In the genomic region with DNA sequence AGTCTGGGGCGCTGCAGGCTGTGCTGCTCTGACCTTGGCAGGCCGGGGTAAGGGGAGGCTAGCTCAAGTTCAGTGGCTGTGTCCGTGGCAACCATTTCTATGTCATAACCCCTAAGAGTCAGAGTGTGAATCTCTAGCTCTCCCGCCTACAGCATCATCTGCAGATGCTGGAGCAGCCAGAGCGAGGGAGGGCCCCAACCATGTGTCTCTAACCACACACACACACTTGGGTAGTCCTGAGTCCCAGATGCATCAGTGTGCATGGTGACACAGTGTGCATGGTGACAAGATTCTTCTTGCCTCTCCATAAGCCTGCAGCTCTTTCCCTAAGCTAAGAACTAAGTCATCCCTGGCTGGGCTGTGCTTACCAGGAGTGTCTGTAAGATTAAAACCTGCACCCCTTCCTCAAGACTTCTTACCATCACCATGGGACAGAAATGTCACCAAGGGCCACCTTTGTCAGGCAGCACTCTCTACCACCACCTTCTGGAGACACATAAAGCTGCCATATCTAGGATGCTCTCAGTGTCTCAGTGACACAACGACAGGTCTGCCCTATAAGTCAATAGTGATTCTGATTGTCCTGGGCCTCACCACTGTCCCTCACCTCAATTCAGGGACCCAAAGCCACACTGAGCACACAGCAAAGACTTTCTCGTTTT, we compare ENCODE assay signal across 14 mouse cellular contexts. TPM values are rescaled to one million over a fixed set of nuclear protein-coding genes. Genes with fewer than 3 reads are reported as not detected.
DNase-seq lines count a peak whose midpoint lies in the region; ATAC-seq and TF ChIP-seq lines count a peak whose summit lies in the region.
"Had no signal": no experiment of that assay in that cellular context is flagged by ENCODE, and none has a peak within 500 bp of the region (broad histone marks: within the 10 kb centered on the region; RNA-seq: fewer than 3 reads in every experiment).

No protein-coding gene starts in this region.

- H3K9ac ChIP-seq in intestine, postnatal 0 days (ENCODE audit: low read depth, low read length) = no peak overlapping the region
- H3K9ac ChIP-seq in intestine, embryonic 15.5 days = no peak overlapping the region
- H3K9ac ChIP-seq in midbrain, embryonic 15.5 days = no peak overlapping the region
- H3K9ac ChIP-seq: embryonic facial prominence, embryonic 13.5 days; hindbrain, embryonic 15.5 days; limb, embryonic 13.5 days had no signal

- no peak for ATAC-seq in intestine, postnatal 0 days
- ATAC-seq in intestine, embryonic 15.5 days = no peak
- ATAC-seq in midbrain, embryonic 15.5 days (replicated peaks) = no peak
- ATAC-seq: forebrain, embryonic 16.5 days had no signal

- no peak for TF ChIP-seq POLR2A in bone marrow, adult 2 months (IDR thresholded peaks at IDR 0.05; ENCODE audit: borderline replicate concordance, control insufficient read depth, low read depth, low read length)

- no peaks in the 10 kb centered on the region for H3K36me3 ChIP-seq in intestine, postnatal 0 days (ENCODE audit: control insufficient read depth, insufficient read depth)
- H3K36me3 ChIP-seq in intestine, embryonic 15.5 days = no peaks in the 10 kb centered on the region
- no peaks in the 10 kb centered on the region for H3K36me3 ChIP-seq in midbrain, embryonic 15.5 days (replicated peaks)
- no peaks in the 10 kb centered on the region for H3K36me3 ChIP-seq in midbrain, embryonic 10.5 days
- H3K36me3 ChIP-seq in splenic B cell, adult 2 months (ENCODE audit: control insufficient read depth, insufficient read depth, low read length, poor library complexity, severe bottlenecking) = no peaks in the 10 kb centered on the region
- H3K36me3 ChIP-seq: embryonic facial prominence, embryonic 13.5 days; hindbrain, embryonic 15.5 days had no signal

- no peak for DNase-seq in midbrain, embryonic 10.5 days (ENCODE audit: low spot score)
- DNase-seq in splenic B cell, adult 2 months (ENCODE audit: low read depth, low spot score) = peak; percentile 72
- DNase-seq in thymus, postnatal 36 days = no peak
- DNase-seq: adrenal gland, adult 8-10 months; cerebellum, adult 11 months had no signal

- H3K27me3 ChIP-seq in intestine, postnatal 0 days (replicated peaks; ENCODE audit: control insufficient read depth, insufficient read depth, low read length) = no peaks in the 10 kb centered on the region
- no peaks in the 10 kb centered on the region for H3K27me3 ChIP-seq in intestine, embryonic 15.5 days (replicated peaks)
- H3K27me3 ChIP-seq in midbrain, embryonic 15.5 days (replicated peaks) = no peaks in the 10 kb centered on the region
- no peaks in the 10 kb centered on the region for H3K27me3 ChIP-seq in midbrain, embryonic 10.5 days (ENCODE audit: low read depth, poor library complexity, severe bottlenecking)
- H3K27me3 ChIP-seq in splenic B cell, adult 2 months (ENCODE audit: control insufficient read depth, insufficient read depth, low read length, poor library complexity, severe bottlenecking) = no peaks in the 10 kb centered on the region
- H3K27me3 ChIP-seq: embryonic facial prominence, embryonic 13.5 days; hindbrain, embryonic 15.5 days; limb, embryonic 13.5 days had no signal

- 66% methylated on average over 7 of the region's 7 CpGs for WGBS in intestine, postnatal 0 days
- WGBS in intestine, embryonic 15.5 days = 79% methylated on average over 7 of the region's 7 CpGs
- 79% methylated on average over 7 of the region's 7 CpGs for whole genome bisulfite sequencing in midbrain, embryonic 15.5 days
- WGBS in midbrain, embryonic 10.5 days = 81% methylated on average over 7 of the region's 7 CpGs
- 67% methylated on average over 7 of the region's 7 CpGs for WGBS in bone marrow, adult 2 months

- no peak overlapping the region for H3K4me3 ChIP-seq in intestine, postnatal 0 days (ENCODE audit: low read depth, low read length)
- no peak overlapping the region for H3K4me3 ChIP-seq in intestine, embryonic 15.5 days (replicated peaks)
- no peak overlapping the region for H3K4me3 ChIP-seq in midbrain, embryonic 15.5 days
- H3K4me3 ChIP-seq in midbrain, embryonic 10.5 days = no peak overlapping the region
- no peak overlapping the region for H3K4me3 ChIP-seq in bone marrow, adult 2 months (replicated peaks; ENCODE audit: control insufficient read depth, low read depth, low read length)
- H3K4me3 ChIP-seq: embryonic facial prominence, embryonic 13.5 days; hindbrain, embryonic 15.5 days; limb, embryonic 13.5 days; megakaryocyte, embryonic 14.5 days had no signal

- no peak overlapping the region for H3K4me2 ChIP-seq in intestine, postnatal 0 days (replicated peaks; ENCODE audit: low read depth)
- H3K4me2 ChIP-seq in intestine, embryonic 15.5 days (replicated peaks) = no peak overlapping the region
- H3K4me2 ChIP-seq in midbrain, embryonic 15.5 days = no peak overlapping the region
- H3K4me2 ChIP-seq: embryonic facial prominence, embryonic 13.5 days; hindbrain, embryonic 15.5 days; limb, embryonic 13.5 days had no signal

- no peaks in the 10 kb centered on the region for H3K9me3 ChIP-seq in intestine, postnatal 0 days (ENCODE audit: control insufficient read depth)
- H3K9me3 ChIP-seq in intestine, embryonic 15.5 days = no peaks in the 10 kb centered on the region
- H3K9me3 ChIP-seq in midbrain, embryonic 15.5 days = no peaks in the 10 kb centered on the region
- no peaks in the 10 kb centered on the region for H3K9me3 ChIP-seq in midbrain, embryonic 10.5 days (replicated peaks)
- H3K9me3 ChIP-seq: embryonic facial prominence, embryonic 13.5 days; hindbrain, embryonic 15.5 days; limb, embryonic 13.5 days; megakaryocyte, embryonic 14.5 days had no signal

- peak; percentile 74 for TF ChIP-seq CTCF in intestine, postnatal 0 days (IDR thresholded peaks at IDR 0.05; ENCODE audit: low read depth)
- peak; percentile 39 for TF ChIP-seq CTCF in bone marrow, adult 2 months (IDR thresholded peaks at IDR 0.05; ENCODE audit: control insufficient read depth, insufficient read depth, low read length)

- no peak overlapping the region for H3K27ac ChIP-seq in intestine, postnatal 0 days (ENCODE audit: low read depth, low read length)
- H3K27ac ChIP-seq in intestine, embryonic 15.5 days = no peak overlapping the region
- peak overlapping the region; percentile 94; the same call in 1 of the 2 replicates for H3K27ac ChIP-seq in midbrain, embryonic 15.5 days
- H3K27ac ChIP-seq in midbrain, embryonic 10.5 days (replicated peaks) = no peak overlapping the region
- H3K27ac ChIP-seq in bone marrow, adult 2 months (ENCODE audit: control insufficient read depth, insufficient read depth, low read depth, low read length, poor library complexity) = no peak overlapping the region
- H3K27ac ChIP-seq: embryonic facial prominence, embryonic 13.5 days; hindbrain, embryonic 15.5 days; limb, embryonic 13.5 days had no signal

- H3K4me1 ChIP-seq in intestine, postnatal 0 days (replicated peaks; ENCODE audit: control insufficient read depth, insufficient read depth, low read length) = no peaks in the 10 kb centered on the region
- no peaks in the 10 kb centered on the region for H3K4me1 ChIP-seq in intestine, embryonic 15.5 days (replicated peaks)
- peaks cover 27% of the 10 kb centered on the region for H3K4me1 ChIP-seq in midbrain, embryonic 15.5 days
- peaks cover 29% of the 10 kb centered on the region for H3K4me1 ChIP-seq in midbrain, embryonic 10.5 days
- no peaks in the 10 kb centered on the region for H3K4me1 ChIP-seq in bone marrow, adult 2 months (ENCODE audit: control insufficient read depth, insufficient read depth, low read length)
- H3K4me1 ChIP-seq: megakaryocyte, embryonic 14.5 days had no signal

RNA-seq across cellular contexts. Expression of a gene that starts 13.7 kb away (rescaled TPM):
- 1.1 and 1.6 TPM in 2 replicates for polyA plus RNA-seq in intestine, postnatal 0 days (2015; fragmentation: Nextera tagmentation; extraction: Ambion mirVana)
- polyA plus RNA-seq in intestine, embryonic 15.5 days (2015; fragmentation: Nextera tagmentation; extraction: Ambion mirVana) = 1.1 and 1.7 TPM in 2 replicates
- 3.3 and 3.5 TPM in 2 replicates for polyA plus RNA-seq in midbrain, embryonic 15.5 days (2015; fragmentation: Nextera tagmentation; extraction: Ambion mirVana)
- 0.49 and 1.0 TPM in 2 replicates for polyA plus RNA-seq in midbrain, embryonic 10.5 days (2016; fragmentation: Nextera tagmentation; extraction: Ambion mirVana)
- polyA plus RNA-seq in bone marrow, adult 2 months (2011; ENCODE audit: insufficient read depth, insufficient read length, low replicate concordance, missing spikeins) = 0.45 TPM in 1 of 2 replicates, not detected in the other

RNA-seq across cellular contexts. Expression of a gene that starts 36.8 kb away (rescaled TPM):
- polyA plus RNA-seq in intestine, postnatal 0 days (2015; fragmentation: Nextera tagmentation; extraction: Ambion mirVana) = 8.9 and 9.5 TPM in 2 replicates
- polyA plus RNA-seq in intestine, embryonic 15.5 days (2015; fragmentation: Nextera tagmentation; extraction: Ambion mirVana) = 12.0 and 13.4 TPM in 2 replicates
- 4.3 and 4.8 TPM in 2 replicates for polyA plus RNA-seq in midbrain, embryonic 15.5 days (2015; fragmentation: Nextera tagmentation; extraction: Ambion mirVana)
- 11.7 and 12.7 TPM in 2 replicates for polyA plus RNA-seq in midbrain, embryonic 10.5 days (2016; fragmentation: Nextera tagmentation; extraction: Ambion mirVana)
- polyA plus RNA-seq in bone marrow, adult 2 months (2011; ENCODE audit: insufficient read depth, insufficient read length, low replicate concordance, missing spikeins) = 1.2 TPM in 2 replicates
